Mouse (Mus musculus): ENCODE measurements at regions not wholly inside any gene's neighbourhood (a gene's known extent, or its start where the extent isn't known, plus 50 kb on each side); places are given as distances from the start of the nearest gene placed in this dataset.

GRCm38 (mm10) chr15:59804821-59805220 is 211.6 kb downstream of the 4933412E24Rik start:
- Histone ChIP-seq H3K4me2 (ENCODE audit: low read depth, low read length) (no peak overlapping the region), H3K4me1 (ENCODE audit: control insufficient read depth, insufficient read depth, low read length) (no peaks in the 10 kb centered on the region), H3K27ac (ENCODE audit: low read length) (no peak overlapping the region), H3K36me3 (ENCODE audit: control insufficient read depth, insufficient read depth, low read length) (no peaks in the 10 kb centered on the region), H3K4me3 (ENCODE audit: low read length) (no peak overlapping the region), H3K9me3 (ENCODE audit: control insufficient read depth, low read length) (no peaks in the 10 kb centered on the region), H3K9ac (ENCODE audit: low read depth, low read length) (no peak overlapping the region), H3K27me3 (replicated peaks; ENCODE audit: control insufficient read depth, insufficient read depth, low read length) (no peaks in the 10 kb centered on the region)
- no peak for ATAC-seq
- 87% methylated on average over 2 of the region's 2 CpGs for WGBS

GRCm38 (mm10) chr15:59804394-59804793 is 212.0 kb downstream of the 4933412E24Rik start:
- 89% methylated on average over 7 of the region's 7 CpGs for whole genome bisulfite sequencing
- no peak overlapping the region for H3K27ac ChIP-seq (ENCODE audit: low read length)
- H3K4me1 ChIP-seq (ENCODE audit: control insufficient read depth, insufficient read depth, low read length): no peaks in the 10 kb centered on the region
- H3K36me3 ChIP-seq (ENCODE audit: control insufficient read depth, insufficient read depth, low read length): no peaks in the 10 kb centered on the region
- H3K4me3 ChIP-seq (ENCODE audit: low read length): no peak overlapping the region
- no peak for ATAC-seq
- no peak overlapping the region for H3K9ac ChIP-seq (ENCODE audit: low read depth, low read length)
- H3K4me2 ChIP-seq (ENCODE audit: low read depth, low read length): no peak overlapping the region
- H3K27me3 ChIP-seq (replicated peaks; ENCODE audit: control insufficient read depth, insufficient read depth, low read length): no peaks in the 10 kb centered on the region
- H3K9me3 ChIP-seq (ENCODE audit: control insufficient read depth, low read length): no peaks in the 10 kb centered on the region

GRCm38 (mm10) chr15:59802276-59802675 is 214.1 kb downstream of the 4933412E24Rik start:
- H3K4me3 ChIP-seq (ENCODE audit: low read length): no peak overlapping the region
- no peaks in the 10 kb centered on the region for H3K27me3 ChIP-seq (replicated peaks; ENCODE audit: control insufficient read depth, insufficient read depth, low read length)
- WGBS: 80% methylated on average over 6 of the region's 7 CpGs
- H3K4me1 ChIP-seq (ENCODE audit: control insufficient read depth, insufficient read depth, low read length): no peaks in the 10 kb centered on the region
- ATAC-seq: no peak
- no peaks in the 10 kb centered on the region for H3K9me3 ChIP-seq (ENCODE audit: control insufficient read depth, low read length)
- no peak overlapping the region for H3K9ac ChIP-seq (ENCODE audit: low read depth, low read length)
- no peak overlapping the region for H3K4me2 ChIP-seq (ENCODE audit: low read depth, low read length)
- no peaks in the 10 kb centered on the region for H3K36me3 ChIP-seq (ENCODE audit: control insufficient read depth, insufficient read depth, low read length)
- H3K27ac ChIP-seq (ENCODE audit: low read length): no peak overlapping the region

- Histone ChIP-seq H3K9ac (ENCODE audit: low read depth, low read length) (no peak overlapping the region), H3K27ac (ENCODE audit: low read length) (no peak overlapping the region), H3K36me3 (ENCODE audit: control insufficient read depth, insufficient read depth, low read length) (no peaks in the 10 kb centered on the region), H3K4me1 (ENCODE audit: control insufficient read depth, insufficient read depth, low read length) (no peaks in the 10 kb centered on the region), H3K4me2 (ENCODE audit: low read depth, low read length) (no peak overlapping the region), H3K4me3 (ENCODE audit: low read length) (no peak overlapping the region), H3K9me3 (ENCODE audit: control insufficient read depth, low read length) (no peaks in the 10 kb centered on the region), H3K27me3 (replicated peaks; ENCODE audit: control insufficient read depth, insufficient read depth, low read length) (no peaks in the 10 kb centered on the region)
- 80% methylated on average over 3 of the region's 3 CpGs for WGBS
- peak; percentile 88 for ATAC-seq
Measured at GRCm38 (mm10) chr15:59799124-59799815, 217.1 kb downstream of the 4933412E24Rik start.

DNA sequence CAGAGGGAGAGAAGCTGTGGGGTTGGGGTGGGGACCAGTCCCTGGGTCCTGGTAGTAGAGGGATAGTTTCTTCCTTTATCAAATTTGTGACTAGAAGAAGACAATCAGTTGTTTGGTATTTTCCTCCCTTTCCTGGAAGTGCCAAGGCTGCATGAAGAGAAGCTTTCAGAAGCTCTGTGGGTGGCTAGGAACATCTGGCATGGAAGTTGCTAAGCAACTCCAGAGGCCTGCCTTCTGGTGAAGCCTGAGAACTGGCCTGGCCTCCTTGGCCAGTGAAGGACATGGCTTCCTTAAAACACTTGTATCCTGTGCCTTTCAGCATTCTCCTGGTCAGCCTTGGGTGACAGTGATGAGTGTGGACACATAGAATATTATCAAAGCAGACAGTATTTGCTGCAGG is 217.9 kb downstream of the 4933412E24Rik start:
- Histone ChIP-seq H3K27ac (ENCODE audit: low read length) (no peak overlapping the region), H3K36me3 (ENCODE audit: control insufficient read depth, insufficient read depth, low read length) (no peaks in the 10 kb centered on the region)

GRCm38 (mm10) chr15:59795717-59796116 is 220.7 kb downstream of the 4933412E24Rik start:
- no peaks in the 10 kb centered on the region for H3K27me3 ChIP-seq (replicated peaks; ENCODE audit: control insufficient read depth, insufficient read depth, low read length)
- no peaks in the 10 kb centered on the region for H3K4me1 ChIP-seq (ENCODE audit: control insufficient read depth, insufficient read depth, low read length)
- ATAC-seq: no peak
- no peak overlapping the region for H3K4me3 ChIP-seq (ENCODE audit: low read length)
- no peak overlapping the region for H3K4me2 ChIP-seq (ENCODE audit: low read depth, low read length)
- H3K27ac ChIP-seq (ENCODE audit: low read length): no peak overlapping the region
- whole genome bisulfite sequencing: 90% methylated on average over 5 of the region's 5 CpGs
- H3K36me3 ChIP-seq (ENCODE audit: control insufficient read depth, insufficient read depth, low read length): no peaks in the 10 kb centered on the region
- no peak overlapping the region for H3K9ac ChIP-seq (ENCODE audit: low read depth, low read length)
- H3K9me3 ChIP-seq (ENCODE audit: control insufficient read depth, low read length): no peaks in the 10 kb centered on the region

More for the DNA sequence above, 217.9 kb downstream of the 4933412E24Rik start:
- Histone ChIP-seq H3K9me3 (ENCODE audit: control insufficient read depth, low read length) (no peaks in the 10 kb centered on the region), H3K27me3 (replicated peaks; ENCODE audit: control insufficient read depth, insufficient read depth, low read length) (no peaks in the 10 kb centered on the region), H3K4me2 (ENCODE audit: low read depth, low read length) (no peak overlapping the region), H3K4me1 (ENCODE audit: control insufficient read depth, insufficient read depth, low read length) (no peaks in the 10 kb centered on the region), H3K4me3 (ENCODE audit: low read length) (no peak overlapping the region), H3K9ac (ENCODE audit: low read depth, low read length) (no peak overlapping the region)
- ATAC-seq: no peak

GRCm38 (mm10) chr15:59794871-59795270 is 221.5 kb downstream of the 4933412E24Rik start:
- 84% methylated on average over 6 of the region's 6 CpGs for WGBS
- Histone ChIP-seq H3K9ac (ENCODE audit: low read depth, low read length) (no peak overlapping the region), H3K27ac (ENCODE audit: low read length) (no peak overlapping the region)

DNA sequence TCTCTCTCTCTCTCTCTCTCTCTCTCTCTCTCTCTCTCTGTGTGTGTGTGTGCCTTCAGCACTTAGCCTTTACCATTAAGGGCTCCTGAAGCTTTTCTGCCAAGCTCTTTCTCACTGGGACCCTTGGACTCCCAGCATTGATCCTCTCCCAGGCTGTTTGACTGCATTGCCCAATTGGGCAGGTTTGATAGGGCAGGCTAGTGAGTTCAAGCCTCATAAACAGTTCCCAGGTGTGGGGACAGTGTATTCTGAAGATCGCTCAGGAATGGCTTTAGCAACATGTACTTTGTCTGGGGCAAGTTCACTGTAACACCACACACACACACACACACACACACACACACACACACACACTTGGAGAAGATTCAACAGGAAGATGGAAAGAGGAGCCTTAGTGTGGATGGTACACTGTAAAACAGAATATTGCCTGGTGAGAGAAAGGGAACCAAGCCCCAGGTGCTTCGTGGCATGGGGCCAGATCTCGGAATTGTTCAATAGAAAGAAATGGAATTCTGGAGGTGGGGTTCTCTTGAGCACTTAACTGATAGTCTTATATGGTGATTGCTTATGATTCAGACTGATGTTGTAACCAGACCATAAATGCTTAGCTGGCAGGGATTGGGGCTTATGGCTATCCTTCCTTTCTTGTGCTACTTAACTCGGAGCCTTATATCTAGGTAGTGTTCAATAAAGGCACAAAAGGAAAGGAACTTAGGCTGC is 229.5 kb downstream of the 4933412E24Rik start:
- H3K9ac ChIP-seq (ENCODE audit: low read depth, low read length): no peak overlapping the region
- H3K9me3 ChIP-seq (ENCODE audit: control insufficient read depth, low read length): no peaks in the 10 kb centered on the region; the same call in 1 of the 2 replicates
- no peak overlapping the region; the same call in 1 of the 2 replicates for H3K4me2 ChIP-seq (ENCODE audit: low read depth, low read length)
- peak; percentile 95 for ATAC-seq
- no peaks in the 10 kb centered on the region for H3K36me3 ChIP-seq (ENCODE audit: control insufficient read depth, insufficient read depth, low read length)
- 61% methylated on average over 4 of the region's 4 CpGs for WGBS
- H3K4me1 ChIP-seq (ENCODE audit: control insufficient read depth, insufficient read depth, low read length): peaks cover 18% of the 10 kb centered on the region
- peak overlapping the region; percentile 78 for H3K27ac ChIP-seq (ENCODE audit: low read length)
- no peak overlapping the region for H3K4me3 ChIP-seq (ENCODE audit: low read length)
- H3K27me3 ChIP-seq (replicated peaks; ENCODE audit: control insufficient read depth, insufficient read depth, low read length): no peaks in the 10 kb centered on the region

More at GRCm38 (mm10) chr15:59794871-59795270, 221.5 kb downstream of the 4933412E24Rik start:
- no peak for ATAC-seq
- no peak overlapping the region for H3K4me2 ChIP-seq (ENCODE audit: low read depth, low read length)
- no peaks in the 10 kb centered on the region for H3K36me3 ChIP-seq (ENCODE audit: control insufficient read depth, insufficient read depth, low read length)
- no peaks in the 10 kb centered on the region for H3K27me3 ChIP-seq (replicated peaks; ENCODE audit: control insufficient read depth, insufficient read depth, low read length)
- H3K4me3 ChIP-seq (ENCODE audit: low read length): no peak overlapping the region
- H3K9me3 ChIP-seq (ENCODE audit: control insufficient read depth, low read length): no peaks in the 10 kb centered on the region
- H3K4me1 ChIP-seq (ENCODE audit: control insufficient read depth, insufficient read depth, low read length): no peaks in the 10 kb centered on the region

- no peaks in the 10 kb centered on the region; the same call in 1 of the 2 replicates for H3K9me3 ChIP-seq (ENCODE audit: control insufficient read depth, low read length)
- H3K4me1 ChIP-seq (ENCODE audit: control insufficient read depth, insufficient read depth, low read length): peaks cover 18% of the 10 kb centered on the region
- ATAC-seq: no peak
- H3K9ac ChIP-seq (ENCODE audit: low read depth, low read length): no peak overlapping the region
- no peaks in the 10 kb centered on the region for H3K36me3 ChIP-seq (ENCODE audit: control insufficient read depth, insufficient read depth, low read length)
- WGBS: 87% methylated on average over 5 of the region's 5 CpGs
- H3K4me3 ChIP-seq (ENCODE audit: low read length): no peak overlapping the region
- no peak overlapping the region; the same call in 1 of the 2 replicates for H3K4me2 ChIP-seq (ENCODE audit: low read depth, low read length)
- no peaks in the 10 kb centered on the region for H3K27me3 ChIP-seq (replicated peaks; ENCODE audit: control insufficient read depth, insufficient read depth, low read length)
- peak overlapping the region; percentile 78 for H3K27ac ChIP-seq (ENCODE audit: low read length)
Measured at GRCm38 (mm10) chr15:59785981-59786380, 230.4 kb downstream of the 4933412E24Rik start.

Measured in intestine, embryonic 16.5 days (tissue).